Mouse (Mus musculus) hindbrain, embryonic 11.5 days (tissue): Measurements from ENCODE around the gene Ampd2. TPM values are rescaled to one million over a fixed set of nuclear protein-coding genes. Genes with fewer than 3 reads are reported as not detected.

Experiments used
- ATAC-seq: fragments of 200-750 bp; cut with Nextera tagmentation; 2 replicates; pipeline ENCODE4 v1.8.0; 2017; ENCODE audit warnings: mild to moderate bottlenecking, moderate TSS enrichment, moderate library complexity; ENCODE audit not compliant: low FRiP score
- DNase-seq: peaks from one replicate; pipeline ENCODE4 v3.0.0-alpha.2; 2015; ENCODE audit warnings: low spot score
- H3K27ac ChIP-seq: fragments of 300-500 bp; sonication (generic); 2 replicates; pipeline ENCODE4 v1.5.1; 2014; ENCODE audit warnings: mild to moderate bottlenecking, low read depth, low read length
- H3K27me3 ChIP-seq: fragments of 300-500 bp; sonication (generic); 2 replicates; pipeline ENCODE4 v1.6.1; 2014; ENCODE audit warnings: mild to moderate bottlenecking, low read length, moderate library complexity, mixed read lengths; ENCODE audit not compliant: control insufficient read depth, insufficient read depth
- H3K36me3 ChIP-seq: fragments of 300-500 bp; sonication (generic); 2 replicates; pipeline ENCODE4 v1.6.1; 2014; ENCODE audit warnings: mild to moderate bottlenecking, low read length, moderate library complexity, mixed read lengths; ENCODE audit not compliant: control insufficient read depth, insufficient read depth
- H3K4me1 ChIP-seq: fragments of 300-500 bp; sonication (generic); replicated peaks from 2 replicates; pipeline ENCODE4 v1.6.1; 2014; ENCODE audit warnings: low read length, mixed read lengths; ENCODE audit not compliant: control insufficient read depth, insufficient read depth
- H3K4me2 ChIP-seq: fragments of 300-500 bp; sonication (generic); replicated peaks from 2 replicates; pipeline ENCODE4 v1.6.1; 2014; ENCODE audit warnings: mild to moderate bottlenecking, low read depth, low read length
- H3K4me3 ChIP-seq: fragments of 300-500 bp; sonication (generic); 2 replicates; pipeline ENCODE4 v1.5.1; 2014; ENCODE audit warnings: low read depth, low read length
- H3K9ac ChIP-seq: fragments of 300-500 bp; sonication (generic); 2 replicates; pipeline ENCODE4 v1.6.1; 2014; ENCODE audit warnings: low read depth, low read length
- H3K9me3 ChIP-seq: fragments of 300-500 bp; sonication (generic); 2 replicates; pipeline ENCODE4 v1.6.1; 2016; ENCODE audit warnings: low read length; ENCODE audit not compliant: control insufficient read depth
- whole genome bisulfite sequencing: fragments of 180-500 bp; shearing (Covaris S2); extraction: QIAGEN DNeasy Blood & Tissue Kit; methylation state at CpG from one replicate; pipeline ENCODE4 v1.1.7; 2014; 5-methylcytosine and 5-hydroxymethylcytosine counted together
- polyA plus RNA-seq: library from polyadenylated mRNA; unstranded; fragments of >200 nt; fragmentation: Nextera tagmentation; extraction: Ambion mirVana; gene quantifications from 2 replicates; pipeline ENCODE4 v1.2.1, GENCODE M21; 2014

The Ampd2 gene
- 32.1 and 32.6 TPM in 2 replicates for polyA plus RNA-seq

- ATAC-seq (peak; percentile 49), DNase-seq (peak; percentile 86)
- Histone ChIP-seq H3K4me3 (peak within 1 kb of the TSS; percentile 65), H3K9me3 (no peaks in the 10 kb centered on the region), H3K9ac (peak within 1 kb of the TSS; percentile 70), H3K4me1 (peaks cover 8% of the 10 kb centered on the region), H3K27ac (peak within 1 kb of the TSS; percentile 88), H3K27me3 (0 out of 2 replicates have a peak, but pooled peaks cover 2% of the 10 kb centered on the region), H3K36me3 (no peaks in the 10 kb centered on the region), H3K4me2 (peak within 1 kb of the TSS; percentile 100)
- WGBS = under 1% methylated on average over 29 of the region's 29 CpGs
These were observed at the start of gene Ampd2 for GRCm38 (mm10) chr3:108086470-108086979. Gene Ampd2, minus strand, starts transcription at chr3:108086651.

GRCm38 (mm10) chr3:108134701-108135100 is 48.2 kb upstream of the Ampd2 start:
- no peak for ATAC-seq
- Histone ChIP-seq H3K9ac (no peak overlapping the region), H3K4me1 (no peaks in the 10 kb centered on the region; the same call in 1 of the 2 replicates), H3K9me3 (no peaks in the 10 kb centered on the region), H3K4me2 (no peak overlapping the region), H3K27ac (no peak overlapping the region), H3K27me3 (no peaks in the 10 kb centered on the region), H3K36me3 (no peaks in the 10 kb centered on the region), H3K4me3 (no peak overlapping the region)
- WGBS = 76% methylated on average over 11 of the region's 11 CpGs
- peak; percentile 13 for DNase-seq

GRCm38 (mm10) chr3:108132484-108132883 is 46.0 kb upstream of the Ampd2 start:
- H3K27ac ChIP-seq = no peak overlapping the region
- DNase-seq (no peak), ATAC-seq (no peak)
- no peaks in the 10 kb centered on the region; the same call in 1 of the 2 replicates for H3K4me1 ChIP-seq
- no peak overlapping the region for H3K9ac ChIP-seq
- H3K4me2 ChIP-seq = no peak overlapping the region
- H3K36me3 ChIP-seq = no peaks in the 10 kb centered on the region
- H3K4me3 ChIP-seq = no peak overlapping the region
- H3K9me3 ChIP-seq = no peaks in the 10 kb centered on the region
- H3K27me3 ChIP-seq = no peaks in the 10 kb centered on the region
- 89% methylated on average over 1 of the region's 1 CpGs for WGBS

DNA sequence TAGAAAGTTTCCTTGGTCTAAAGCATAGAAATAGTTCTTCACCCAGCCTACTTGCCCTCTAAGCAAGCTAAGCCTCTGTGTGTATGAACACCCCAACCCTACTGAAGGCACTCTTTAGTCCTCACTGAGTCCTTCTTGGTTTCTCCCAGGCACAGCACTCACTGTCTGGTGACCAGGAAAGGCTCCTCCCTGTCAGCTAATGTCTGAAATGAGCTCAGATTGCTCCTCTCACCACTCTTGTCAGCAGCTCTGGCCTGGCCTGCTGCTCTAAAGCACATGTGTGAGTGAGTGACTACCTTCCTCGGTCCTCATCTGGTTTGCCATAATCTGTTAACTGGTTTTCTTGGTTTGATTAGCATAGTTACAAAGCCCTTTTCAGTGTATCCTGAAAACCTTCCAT is 45.4 kb upstream of the Ampd2 start:
- no peaks in the 10 kb centered on the region for H3K27me3 ChIP-seq
- no peak overlapping the region for H3K4me3 ChIP-seq
- H3K9me3 ChIP-seq = no peaks in the 10 kb centered on the region
- WGBS = 92% methylated on average over 1 of the region's 1 CpGs
- no peaks in the 10 kb centered on the region; the same call in 1 of the 2 replicates for H3K4me1 ChIP-seq
- no peaks in the 10 kb centered on the region for H3K36me3 ChIP-seq
- no peak for DNase-seq
- ATAC-seq = no peak
- H3K4me2 ChIP-seq = no peak overlapping the region
- H3K9ac ChIP-seq = no peak overlapping the region
- no peak overlapping the region for H3K27ac ChIP-seq

- H3K4me1 ChIP-seq = no peaks in the 10 kb centered on the region; the same call in 1 of the 2 replicates
- no peaks in the 10 kb centered on the region for H3K9me3 ChIP-seq
- H3K4me2 ChIP-seq = no peak overlapping the region
- ATAC-seq = no peak
- H3K27me3 ChIP-seq = no peaks in the 10 kb centered on the region
- DNase-seq = no peak
- no peaks in the 10 kb centered on the region for H3K36me3 ChIP-seq
- WGBS = 87% methylated on average over 5 of the region's 5 CpGs
- no peak overlapping the region for H3K4me3 ChIP-seq
- H3K9ac ChIP-seq = no peak overlapping the region
- no peak overlapping the region for H3K27ac ChIP-seq
These were observed 44.8 kb upstream of the Ampd2 start for GRCm38 (mm10) chr3:108131216-108131615.

DNA sequence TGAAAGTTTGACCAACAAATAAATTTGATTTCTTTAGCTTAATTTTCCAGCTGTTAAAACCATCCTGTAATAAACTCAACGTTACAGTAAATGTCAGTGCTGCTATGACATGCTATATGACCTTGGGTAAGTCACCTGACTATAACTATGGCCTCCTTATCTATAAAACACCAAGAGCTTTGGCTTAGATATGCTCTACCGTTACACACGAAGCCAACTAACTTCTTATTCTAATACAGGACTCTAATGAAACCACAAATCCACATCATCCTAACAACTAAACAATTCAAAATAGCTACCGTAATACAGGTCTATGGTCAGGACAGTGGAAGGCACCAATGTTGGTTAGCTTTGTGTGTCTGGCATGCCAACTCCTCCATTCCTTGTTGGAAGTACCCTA is 43.4 kb upstream of the Ampd2 start:
- ATAC-seq (no peak), DNase-seq (no peak)
- no peak overlapping the region for H3K9ac ChIP-seq
- no peak overlapping the region for H3K4me2 ChIP-seq
- H3K36me3 ChIP-seq = no peaks in the 10 kb centered on the region
- H3K4me1 ChIP-seq = no peaks in the 10 kb centered on the region; the same call in 1 of the 2 replicates
- H3K27me3 ChIP-seq = no peaks in the 10 kb centered on the region
- no peak overlapping the region for H3K4me3 ChIP-seq
- WGBS = 90% methylated on average over 4 of the region's 4 CpGs
- no peak overlapping the region for H3K27ac ChIP-seq
- H3K9me3 ChIP-seq = no peaks in the 10 kb centered on the region

DNA sequence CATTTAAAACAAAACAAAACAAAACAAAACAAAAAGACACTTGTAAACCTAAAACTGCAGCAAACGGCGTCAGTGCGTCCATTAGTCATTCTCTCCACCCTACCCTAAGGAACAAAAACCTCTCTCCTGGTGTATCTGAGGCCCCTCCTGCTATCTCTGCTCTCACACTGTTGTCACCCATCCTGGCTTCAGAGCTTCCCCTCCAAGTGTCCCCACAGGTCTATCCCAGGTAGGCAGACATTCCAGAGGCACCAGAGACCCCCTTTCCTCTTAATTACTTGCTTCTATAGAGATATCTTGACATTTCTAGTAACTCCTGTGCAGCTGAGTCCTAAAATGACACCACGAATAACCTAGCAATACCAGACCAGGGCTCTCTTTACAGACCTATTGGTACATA is 42.9 kb upstream of the Ampd2 start:
- H3K4me1 ChIP-seq = no peaks in the 10 kb centered on the region; the same call in 1 of the 2 replicates
- H3K9ac ChIP-seq = no peak overlapping the region
- ATAC-seq = no peak
- H3K36me3 ChIP-seq = no peaks in the 10 kb centered on the region
- no peak overlapping the region for H3K4me2 ChIP-seq
- no peaks in the 10 kb centered on the region for H3K9me3 ChIP-seq
- no peaks in the 10 kb centered on the region for H3K27me3 ChIP-seq
- DNase-seq = no peak
- H3K4me3 ChIP-seq = no peak overlapping the region
- no peak overlapping the region for H3K27ac ChIP-seq
- whole genome bisulfite sequencing = 87% methylated on average over 4 of the region's 4 CpGs

- Histone ChIP-seq H3K27ac (no peak overlapping the region), H3K36me3 (no peaks in the 10 kb centered on the region), H3K4me2 (no peak overlapping the region), H3K27me3 (no peaks in the 10 kb centered on the region), H3K4me3 (no peak overlapping the region), H3K9me3 (no peaks in the 10 kb centered on the region), H3K9ac (no peak overlapping the region), H3K4me1 (no peaks in the 10 kb centered on the region; the same call in 1 of the 2 replicates)
- no peak for ATAC-seq
- WGBS = 85% methylated on average over 5 of the region's 5 CpGs
- no peak for DNase-seq
These were observed 42.1 kb upstream of the Ampd2 start for GRCm38 (mm10) chr3:108128520-108128919.

DNA sequence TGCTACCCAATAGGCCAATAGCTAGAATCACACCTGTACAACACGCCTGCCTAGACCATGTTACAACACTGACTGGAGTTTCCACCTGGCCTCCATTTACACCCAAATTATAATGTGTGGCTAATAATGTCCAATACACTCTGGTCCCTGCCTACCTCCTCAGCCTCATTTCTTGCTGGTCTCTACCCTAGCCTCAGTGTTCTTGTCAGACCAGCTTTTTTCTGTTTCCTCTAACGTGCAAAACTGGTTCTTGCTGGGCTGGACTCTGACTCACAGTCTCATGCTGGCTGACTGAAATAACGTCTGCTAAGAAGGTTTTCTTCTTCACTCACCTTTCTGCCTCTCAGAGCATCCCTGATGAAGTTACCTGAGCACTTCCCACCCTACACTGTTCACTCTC is 39.9 kb upstream of the Ampd2 start:
- Histone ChIP-seq H3K9me3 (no peaks in the 10 kb centered on the region), H3K27ac (no peak overlapping the region), H3K4me2 (no peak overlapping the region), H3K27me3 (no peaks in the 10 kb centered on the region), H3K9ac (no peak overlapping the region), H3K4me3 (no peak overlapping the region), H3K36me3 (no peaks in the 10 kb centered on the region), H3K4me1 (no peaks in the 10 kb centered on the region)
- 89% methylated on average over 3 of the region's 3 CpGs for WGBS
- no peak for DNase-seq
- ATAC-seq = no peak
